Mouse (Mus musculus): ENCODE data around the gene Kif2c.

Kif2c gene

GRCm38 (mm10) chr4:117119636-117120035 is 62.8 kb downstream of the Kif2c start:
- DNase-seq (ENCODE audit: low spot score) = no peak

- DNase-seq (ENCODE audit: low spot score) = no peak
Measured at GRCm38 (mm10) chr4:117117931-117118330, 64.5 kb downstream of the Kif2c start.

GRCm38 (mm10) chr4:117115592-117115991 is 66.8 kb downstream of the Kif2c start:
- no peak for DNase-seq (ENCODE audit: low spot score)

- DNase-seq (ENCODE audit: low spot score) = no peak
Measured at GRCm38 (mm10) chr4:117113237-117113636, 69.2 kb downstream of the Kif2c start.

GRCm38 (mm10) chr4:117110985-117111384 is 71.5 kb downstream of the Kif2c start:
- no peak for DNase-seq (ENCODE audit: low spot score)

- no peak for DNase-seq (ENCODE audit: low spot score)
Measured at GRCm38 (mm10) chr4:117110249-117110648, 72.2 kb downstream of the Kif2c start.
